Mouse (Mus musculus): ENCODE measurements around the gene Igsf3. TPM values are rescaled to one million over a fixed set of nuclear protein-coding genes. Genes with fewer than 3 reads are reported as not detected.

Igsf3 gene
- polyA plus RNA-seq, 1 experiment from 2014 or later = 79.1 TPM

- peak overlapping the region; percentile 93 for H3K9ac ChIP-seq (replicated peaks)
- H3K4me2 ChIP-seq (replicated peaks) = peak overlapping the region; percentile 76
- H3K27me3 ChIP-seq = peaks cover 4% of the 10 kb centered on the region; the same call in 1 of the 2 replicates
- peak overlapping the region; percentile 75 for H3K27ac ChIP-seq
- WGBS = under 1% methylated on average over 12 of the region's 12 CpGs
- peaks cover 52% of the 10 kb centered on the region for H3K4me1 ChIP-seq (replicated peaks)
- H3K9me3 ChIP-seq = no peaks in the 10 kb centered on the region
- ATAC-seq = peak; percentile 70
- H3K36me3 ChIP-seq = no peaks in the 10 kb centered on the region
- H3K4me3 ChIP-seq (replicated peaks) = peak overlapping the region; percentile 62
These were observed 1.2 kb downstream of the Igsf3 start for GRCm38 (mm10) chr3:101378102-101378501.

GRCm38 (mm10) chr3:101379789-101380188, 2.9 kb downstream of the Igsf3 start:
- peak overlapping the region; percentile 62 for H3K4me3 ChIP-seq (replicated peaks)
- ATAC-seq = no peak
- peak overlapping the region; percentile 76 for H3K4me2 ChIP-seq (replicated peaks)
- peak overlapping the region; percentile 21; the same call in 1 of the 2 replicates for H3K27ac ChIP-seq
- 20% methylated on average over 4 of the region's 4 CpGs for WGBS
- H3K4me1 ChIP-seq (replicated peaks) = peaks cover 67% of the 10 kb centered on the region
- no peaks in the 10 kb centered on the region for H3K27me3 ChIP-seq
- no peaks in the 10 kb centered on the region for H3K9me3 ChIP-seq
- H3K36me3 ChIP-seq = no peaks in the 10 kb centered on the region
- peak overlapping the region; percentile 93 for H3K9ac ChIP-seq (replicated peaks)

GRCm38 (mm10) chr3:101381691-101382090, 4.8 kb downstream of the Igsf3 start:
- Histone ChIP-seq H3K4me3 (replicated peaks) (peak overlapping the region; percentile 62), H3K9me3 (no peaks in the 10 kb centered on the region), H3K9ac (replicated peaks) (no peak overlapping the region), H3K4me1 (replicated peaks) (peaks cover 71% of the 10 kb centered on the region), H3K4me2 (replicated peaks) (peak overlapping the region; percentile 76), H3K27ac (no peak overlapping the region), H3K27me3 (no peaks in the 10 kb centered on the region), H3K36me3 (no peaks in the 10 kb centered on the region)
- 87% methylated on average over 5 of the region's 5 CpGs for WGBS
- no peak for ATAC-seq

- Histone ChIP-seq H3K27me3 (no peaks in the 10 kb centered on the region), H3K9me3 (no peaks in the 10 kb centered on the region), H3K36me3 (no peaks in the 10 kb centered on the region), H3K4me3 (replicated peaks) (0 out of 2 replicates have a peak overlapping the region, but pooled peaks have one; percentile 1), H3K9ac (replicated peaks) (no peak overlapping the region), H3K4me1 (replicated peaks) (peaks cover 78% of the 10 kb centered on the region), H3K4me2 (replicated peaks) (peak overlapping the region; percentile 76; the same call in 1 of the 2 replicates), H3K27ac (no peak overlapping the region)
- 48% methylated on average over 4 of the region's 4 CpGs for WGBS
- no peak for ATAC-seq
These were observed 5.9 kb downstream of the Igsf3 start for GRCm38 (mm10) chr3:101382751-101383150.

- H3K4me3 ChIP-seq (replicated peaks) = no peak overlapping the region
- H3K27ac ChIP-seq = no peak overlapping the region
- H3K9ac ChIP-seq (replicated peaks) = no peak overlapping the region
- H3K36me3 ChIP-seq = no peaks in the 10 kb centered on the region
- no peak for ATAC-seq
- H3K4me1 ChIP-seq (replicated peaks) = peaks cover 82% of the 10 kb centered on the region
- H3K9me3 ChIP-seq = no peaks in the 10 kb centered on the region
- H3K27me3 ChIP-seq = 0 out of 2 replicates have a peak, but pooled peaks cover 6% of the 10 kb centered on the region
- WGBS = 45% methylated on average over 8 of the region's 8 CpGs
- no peak overlapping the region for H3K4me2 ChIP-seq (replicated peaks)
These were observed 9.6 kb downstream of the Igsf3 start for GRCm38 (mm10) chr3:101386430-101387016.

GRCm38 (mm10) chr3:101387849-101388248, 11.0 kb downstream of the Igsf3 start:
- no peaks in the 10 kb centered on the region for H3K36me3 ChIP-seq
- H3K4me2 ChIP-seq (replicated peaks) = peak overlapping the region; percentile 9; the same call in 1 of the 2 replicates
- ATAC-seq = no peak
- H3K4me1 ChIP-seq (replicated peaks) = peaks cover 81% of the 10 kb centered on the region
- H3K27ac ChIP-seq = no peak overlapping the region
- 3% methylated on average over 10 of the region's 10 CpGs for WGBS
- H3K27me3 ChIP-seq = 0 out of 2 replicates have a peak, but pooled peaks cover 8% of the 10 kb centered on the region
- no peak overlapping the region for H3K4me3 ChIP-seq (replicated peaks)
- H3K9ac ChIP-seq (replicated peaks) = no peak overlapping the region
- no peaks in the 10 kb centered on the region for H3K9me3 ChIP-seq

GRCm38 (mm10) chr3:101389566-101389965, 12.7 kb downstream of the Igsf3 start:
- Histone ChIP-seq H3K9ac (replicated peaks) (no peak overlapping the region), H3K4me2 (replicated peaks) (no peak overlapping the region), H3K27me3 (0 out of 2 replicates have a peak, but pooled peaks cover 8% of the 10 kb centered on the region), H3K4me1 (replicated peaks) (peaks cover 83% of the 10 kb centered on the region), H3K9me3 (no peaks in the 10 kb centered on the region), H3K4me3 (replicated peaks) (no peak overlapping the region), H3K36me3 (no peaks in the 10 kb centered on the region), H3K27ac (no peak overlapping the region)
- ATAC-seq = no peak
- 80% methylated on average over 3 of the region's 3 CpGs for WGBS

- Histone ChIP-seq H3K4me3 (replicated peaks) (no peak overlapping the region), H3K9ac (replicated peaks) (no peak overlapping the region), H3K4me2 (replicated peaks) (no peak overlapping the region), H3K36me3 (no peaks in the 10 kb centered on the region), H3K27ac (peak overlapping the region; percentile 44; the same call in 1 of the 2 replicates), H3K27me3 (0 out of 2 replicates have a peak, but pooled peaks cover 8% of the 10 kb centered on the region), H3K4me1 (replicated peaks) (peaks cover 89% of the 10 kb centered on the region), H3K9me3 (no peaks in the 10 kb centered on the region)
- 12% methylated on average over 9 of the region's 9 CpGs for WGBS
- ATAC-seq = no peak
These were observed 13.6 kb downstream of the Igsf3 start for GRCm38 (mm10) chr3:101390472-101390871.

GRCm38 (mm10) chr3:101391991-101392390, 15.1 kb downstream of the Igsf3 start:
- Histone ChIP-seq H3K9me3 (no peaks in the 10 kb centered on the region), H3K4me1 (replicated peaks) (peaks cover 98% of the 10 kb centered on the region), H3K36me3 (no peaks in the 10 kb centered on the region), H3K9ac (replicated peaks) (no peak overlapping the region), H3K4me2 (replicated peaks) (no peak overlapping the region), H3K27me3 (0 out of 2 replicates have a peak, but pooled peaks cover 14% of the 10 kb centered on the region), H3K27ac (no peak overlapping the region), H3K4me3 (replicated peaks) (no peak overlapping the region)
- no peak for ATAC-seq
- WGBS = 95% methylated on average over 6 of the region's 6 CpGs

GRCm38 (mm10) chr3:101393103-101393644, 16.3 kb downstream of the Igsf3 start:
- no peaks in the 10 kb centered on the region for H3K36me3 ChIP-seq
- no peaks in the 10 kb centered on the region for H3K9me3 ChIP-seq
- 85% methylated on average over 6 of the region's 6 CpGs for WGBS
- H3K4me2 ChIP-seq (replicated peaks) = no peak overlapping the region
- 0 out of 2 replicates have a peak, but pooled peaks cover 14% of the 10 kb centered on the region for H3K27me3 ChIP-seq
- H3K4me1 ChIP-seq (replicated peaks) = peaks cover 99% of the 10 kb centered on the region
- no peak for ATAC-seq
- no peak overlapping the region for H3K4me3 ChIP-seq (replicated peaks)
- no peak overlapping the region for H3K27ac ChIP-seq
- H3K9ac ChIP-seq (replicated peaks) = no peak overlapping the region

GRCm38 (mm10) chr3:101393659-101394539, 17.0 kb downstream of the Igsf3 start:
- H3K9me3 ChIP-seq = no peaks in the 10 kb centered on the region
- H3K4me3 ChIP-seq (replicated peaks) = no peak overlapping the region
- 40% methylated on average over 19 of the region's 19 CpGs for WGBS
- H3K4me1 ChIP-seq (replicated peaks) = peaks cover 99% of the 10 kb centered on the region
- H3K27me3 ChIP-seq = 0 out of 2 replicates have a peak, but pooled peaks cover 14% of the 10 kb centered on the region
- H3K9ac ChIP-seq (replicated peaks) = no peak overlapping the region
- no peak overlapping the region for H3K27ac ChIP-seq
- peak; percentile 44 for ATAC-seq
- H3K4me2 ChIP-seq (replicated peaks) = peak overlapping the region; percentile 23
- H3K36me3 ChIP-seq = no peaks in the 10 kb centered on the region

- no peak overlapping the region; the same call in 1 of the 2 replicates for H3K9ac ChIP-seq (replicated peaks)
- no peak for ATAC-seq
- H3K4me3 ChIP-seq (replicated peaks) = no peak overlapping the region
- H3K9me3 ChIP-seq = no peaks in the 10 kb centered on the region
- H3K27ac ChIP-seq = no peak overlapping the region
- 55% methylated on average over 5 of the region's 5 CpGs for WGBS
- no peak overlapping the region for H3K4me2 ChIP-seq (replicated peaks)
- H3K4me1 ChIP-seq (replicated peaks) = peaks cover 99% of the 10 kb centered on the region
- H3K27me3 ChIP-seq = 0 out of 2 replicates have a peak, but pooled peaks cover 9% of the 10 kb centered on the region
- no peaks in the 10 kb centered on the region for H3K36me3 ChIP-seq
These were observed 18.5 kb downstream of the Igsf3 start for GRCm38 (mm10) chr3:101395341-101395740.
